Mouse (Mus musculus) heart, adult 2 months (tissue): ENCODE results near the gene Hoxd3. TPM values are rescaled to one million over a fixed set of nuclear protein-coding genes. Genes with fewer than 3 reads are reported as not detected.

ENCODE experiments used
- DNase-seq, 2 experiments: peaks; one replicate each; pipeline ENCODE4 v3.0.0; 2021
- H3K27ac ChIP-seq: fragments of 200-600 bp; 2 replicates; pipeline ENCODE4 v1.8.1; 2022
- H3K27me3 ChIP-seq: fragments of 200-500 bp; 2 replicates; pipeline ENCODE4 v1.6.1; 2012; ENCODE audit warnings: mild to moderate bottlenecking, low read length, inconsistent platforms, mixed read lengths; ENCODE audit not compliant: control insufficient read depth, insufficient read depth
- H3K36me3 ChIP-seq: fragments of 200-500 bp; 2 replicates; pipeline ENCODE4 v1.6.1; 2012; ENCODE audit warnings: low read length, inconsistent platforms; ENCODE audit not compliant: control insufficient read depth, insufficient read depth
- H3K4me1 ChIP-seq: fragments of 200-500 bp; 2 replicates; pipeline ENCODE4 v1.6.1; 2011; ENCODE audit warnings: low read length; ENCODE audit not compliant: control insufficient read depth, insufficient read depth
- H3K4me3 ChIP-seq: fragments of 200-600 bp; 2 replicates; pipeline ENCODE4 v1.8.1; 2022
- H3K79me2 ChIP-seq: fragments of 200-500 bp; replicated peaks from 2 replicates; pipeline ENCODE4 v1.6.1; 2012; ENCODE audit warnings: mild to moderate bottlenecking, inconsistent platforms, low read length, moderate library complexity, mixed read lengths; ENCODE audit not compliant: control insufficient read depth, insufficient read depth
- H3K9ac ChIP-seq: fragments of 200-500 bp; 2 replicates; pipeline ENCODE4 v1.6.1; 2012; ENCODE audit warnings: low read depth, mild to moderate bottlenecking, control low read depth, inconsistent platforms, low read length, mixed read lengths
- CTCF ChIP-seq: fragments of 200-600 bp; IDR thresholded peaks from 2 replicates; pipeline ENCODE4 v1.8.1; 2022; ENCODE audit warnings: antibody characterized with exemption, mild to moderate bottlenecking, moderate library complexity
- EP300 ChIP-seq: fragments of 200-500 bp; IDR thresholded peaks from 2 replicates; pipeline ENCODE4 v1.6.1; 2011; ENCODE audit warnings: low read depth, low read length, control low read depth; ENCODE audit not compliant: insufficient read depth
- POLR2A ChIP-seq: fragments of 200-500 bp; IDR thresholded peaks from 2 replicates; pipeline ENCODE4 v1.6.1; 2011; ENCODE audit warnings: mild to moderate bottlenecking, low read depth, low read length, control low read depth; ENCODE audit not compliant: insufficient read depth
- WGBS: fragments of 180-500 bp; shearing (Covaris S2); methylation state at CpG from one replicate; pipeline ENCODE4 v1.1.7; 2018; 5-methylcytosine and 5-hydroxymethylcytosine counted together
- intact Hi-C: fragments of 180-260 bp; cut with DNase I; formaldehyde crosslinking; loops from one replicate; pipeline ENCODE4 v1.15.1; 2025
- polyA plus RNA-seq: library from polyadenylated mRNA; depleted of rRNA; stranded (reverse); fragments of >200 nt; gene quantifications from 2 replicates; pipeline ENCODE4 v1.2.3, GENCODE M21; 2012
- total RNA-seq, 2 experiments: library from RNA; stranded (reverse); gene quantifications; 2 replicates each; pipeline ENCODE4 v1.2.3; 2021

Gene Hoxd3
- total and polyA plus RNA-seq, 3 experiments, result 0.06 TPM; not detected in 2

DNA sequence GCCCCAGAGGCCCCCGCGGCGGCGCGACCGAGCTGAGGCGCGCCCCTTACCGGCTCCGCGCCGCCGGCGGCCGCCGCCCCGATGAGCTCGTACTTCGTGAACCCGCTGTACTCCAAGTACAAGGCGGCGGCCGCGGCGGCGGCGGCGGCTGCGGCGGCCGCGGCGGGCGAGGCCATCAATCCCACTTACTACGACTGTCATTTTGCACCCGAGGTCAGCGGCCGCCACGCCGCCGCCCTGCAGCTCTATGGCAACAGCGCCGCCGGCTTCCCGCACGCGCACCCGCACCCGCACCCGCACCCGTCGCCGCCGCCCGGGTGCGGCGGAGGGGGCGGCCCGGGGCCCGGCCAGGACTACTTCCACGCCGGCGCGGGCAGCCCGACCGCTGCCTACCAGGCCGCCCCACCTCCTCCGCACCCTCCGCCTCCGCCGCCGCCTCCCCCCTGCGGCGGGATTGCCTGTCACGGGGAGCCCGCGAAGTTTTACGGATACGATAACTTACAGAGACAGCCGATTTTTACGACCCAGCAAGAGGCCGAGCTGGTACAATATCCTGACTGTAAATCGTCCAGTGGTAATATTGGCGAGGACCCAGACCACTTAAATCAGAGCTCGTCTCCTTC lies 6.1 kb upstream of the Hoxd3 start:
- no peaks in the 10 kb centered on the region for H3K79me2 ChIP-seq

DNA sequence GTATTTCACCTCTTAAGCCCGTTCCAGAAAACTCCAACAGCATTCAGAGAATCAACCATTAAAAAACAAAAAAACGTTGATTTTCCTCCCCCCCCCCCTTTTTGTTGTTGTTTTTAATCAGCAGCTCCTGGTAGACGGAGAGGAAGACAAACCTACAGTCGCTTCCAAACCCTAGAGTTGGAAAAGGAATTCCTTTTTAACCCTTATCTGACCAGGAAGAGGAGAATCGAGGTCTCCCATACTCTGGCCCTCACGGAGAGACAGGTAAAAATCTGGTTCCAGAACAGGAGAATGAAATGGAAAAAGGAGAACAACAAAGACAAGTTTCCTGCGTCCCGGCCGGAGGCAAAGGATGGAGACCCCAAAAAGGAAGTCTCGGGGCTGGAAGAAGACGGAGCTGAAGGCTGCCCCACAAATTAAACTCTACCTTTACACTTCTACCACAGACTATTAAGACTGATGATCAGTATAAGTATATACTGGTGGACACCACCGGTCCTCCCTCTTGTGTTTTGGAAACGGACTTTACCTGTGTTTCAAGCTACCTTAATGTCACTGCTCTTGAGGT lies 5.2 kb upstream of the Hoxd3 start:
- intact Hi-C loops, result no loop called here
- DNase-seq, result peak in 1 of 2 experiments; percentile 15

More for the DNA sequence above, 6.1 kb upstream of the Hoxd3 start:
- Histone ChIP-seq H3K27me3 (peaks cover 24% of the 10 kb centered on the region), H3K4me1 (no peaks in the 10 kb centered on the region), H3K27ac (no peak overlapping the region), H3K36me3 (no peaks in the 10 kb centered on the region), H3K4me3 (0 out of 2 replicates have a peak overlapping the region, but pooled peaks have one; percentile 0), H3K9ac (peak overlapping the region; percentile 44)
- no peak for TF ChIP-seq EP300
- no peak for TF ChIP-seq CTCF
- no peak for TF ChIP-seq POLR2A
- intact Hi-C loops, result no loop called here
- 3% methylated on average over 81 of the region's 85 CpGs for WGBS
- DNase-seq, result peak; percentile 38 to 55

DNA sequence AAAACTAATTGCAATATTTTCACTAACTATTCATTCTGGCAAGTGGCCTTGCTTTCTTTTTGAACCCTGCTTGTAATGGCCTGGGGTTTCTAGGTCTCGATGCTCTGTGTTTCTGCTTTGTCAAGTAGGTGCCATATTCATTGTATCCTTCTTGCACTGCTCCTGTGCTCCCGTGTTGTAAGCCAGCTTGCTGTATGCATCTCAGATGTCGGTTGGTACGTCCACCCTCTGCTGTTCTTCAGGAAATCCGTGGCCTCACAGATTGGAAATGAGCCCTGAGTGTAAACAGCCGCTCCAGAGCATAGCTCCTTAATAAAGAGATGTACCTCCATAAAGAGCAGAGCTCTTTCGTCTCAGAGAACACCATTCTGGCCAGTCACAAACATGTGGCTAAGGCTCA lies 4.1 kb upstream of the Hoxd3 start:
- Histone ChIP-seq H3K9ac (no peak overlapping the region), H3K27ac (no peak overlapping the region), H3K27me3 (peaks cover 35% of the 10 kb centered on the region), H3K79me2 (no peaks in the 10 kb centered on the region), H3K4me1 (no peaks in the 10 kb centered on the region), H3K4me3 (no peak overlapping the region), H3K36me3 (no peaks in the 10 kb centered on the region)
- intact Hi-C loops, result no loop called here
- 28% methylated on average over 7 of the region's 7 CpGs for WGBS
- no peak for TF ChIP-seq EP300
- no peak for TF ChIP-seq POLR2A
- no peak for TF ChIP-seq CTCF
- no peak for DNase-seq

More for the DNA sequence above, 5.2 kb upstream of the Hoxd3 start:
- H3K27ac ChIP-seq, result no peak overlapping the region
- TF ChIP-seq EP300 (no peak), CTCF (no peak), POLR2A (no peak)
- no peaks in the 10 kb centered on the region for H3K36me3 ChIP-seq
- peaks cover 29% of the 10 kb centered on the region for H3K27me3 ChIP-seq
- 12% methylated on average over 13 of the region's 13 CpGs for WGBS
- H3K4me1 ChIP-seq, result no peaks in the 10 kb centered on the region
- no peak overlapping the region for H3K4me3 ChIP-seq
- no peaks in the 10 kb centered on the region for H3K79me2 ChIP-seq
- no peak overlapping the region for H3K9ac ChIP-seq

DNA sequence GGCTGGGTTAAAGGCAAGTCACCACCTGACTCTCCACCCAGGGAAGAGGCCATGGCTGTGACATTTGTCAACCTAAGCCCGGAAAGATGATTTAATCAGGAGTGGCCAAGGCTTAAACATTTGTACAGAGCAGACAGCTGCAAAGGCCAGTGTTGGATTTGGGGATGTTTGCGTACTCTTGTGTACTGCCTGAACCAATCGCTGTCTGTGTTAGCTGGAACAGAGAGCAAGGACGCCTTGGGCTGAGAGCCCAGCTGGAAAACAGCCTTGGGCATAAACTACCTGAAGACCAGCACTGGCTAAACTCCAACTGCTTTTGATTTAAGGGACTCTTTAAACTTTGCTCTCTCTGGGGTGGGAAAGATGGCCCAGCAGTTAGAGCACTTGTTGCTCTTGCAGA lies 3.1 kb upstream of the Hoxd3 start:
- intact Hi-C loops, result no loop called here
- Histone ChIP-seq H3K27me3 (peaks cover 38% of the 10 kb centered on the region), H3K9ac (no peak overlapping the region), H3K4me1 (no peaks in the 10 kb centered on the region), H3K36me3 (no peaks in the 10 kb centered on the region), H3K4me3 (no peak overlapping the region), H3K27ac (no peak overlapping the region), H3K79me2 (no peaks in the 10 kb centered on the region)
- peak in 1 of 2 experiments; percentile 15 for DNase-seq
- TF ChIP-seq CTCF, result no peak
- no peak for TF ChIP-seq EP300
- TF ChIP-seq POLR2A, result no peak
- 21% methylated on average over 4 of the region's 4 CpGs for WGBS

DNA sequence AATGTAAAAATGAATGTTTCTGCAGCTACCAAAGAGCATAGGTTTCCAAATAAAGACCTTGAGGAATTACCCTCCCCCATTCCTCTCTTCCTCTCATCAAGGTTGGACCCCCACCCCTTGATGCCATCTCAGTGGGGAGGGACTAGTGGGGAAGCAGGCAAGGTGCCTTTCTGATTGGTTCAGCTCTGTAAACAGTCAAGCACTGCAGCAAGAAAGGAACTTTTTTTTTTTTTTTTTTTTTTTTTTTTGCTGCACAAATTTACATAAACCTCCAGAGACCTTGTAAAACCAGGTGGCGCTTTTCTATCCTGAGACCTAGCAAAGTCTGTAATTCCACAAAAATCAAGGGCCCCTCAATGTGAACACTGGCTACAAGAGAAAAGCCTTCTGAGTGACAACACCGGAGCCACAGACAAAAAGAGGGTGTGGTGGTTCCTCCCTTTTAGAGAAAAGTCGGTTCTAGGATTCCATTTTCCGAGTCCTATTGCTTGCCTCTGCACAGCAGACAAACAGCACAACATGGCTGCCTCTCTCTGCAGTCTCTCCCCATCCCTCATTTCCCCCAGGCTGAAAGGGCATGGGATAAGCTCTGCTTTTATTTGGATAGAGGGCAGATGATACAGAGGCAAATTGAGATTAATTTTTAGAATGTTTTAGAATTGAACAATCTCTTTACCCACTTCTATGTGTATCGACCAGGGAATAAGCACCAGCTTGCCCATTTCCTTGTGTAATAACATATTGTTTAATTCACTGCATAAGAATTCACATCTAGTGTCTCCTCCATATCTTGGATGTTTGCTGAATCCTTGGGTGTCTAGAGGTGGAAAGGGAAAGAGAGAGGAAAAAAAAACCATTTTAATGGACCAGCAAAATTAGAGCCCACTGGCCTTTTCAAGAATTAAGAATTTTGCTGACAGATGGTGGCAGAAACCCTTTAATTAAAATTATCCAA lies 2.0 kb upstream of the Hoxd3 start:
- DNase-seq, result no peak
- intact Hi-C loops, result no loop called here

More for the DNA sequence above, 2.0 kb upstream of the Hoxd3 start:
- 15% methylated on average over 5 of the region's 5 CpGs for WGBS
- Histone ChIP-seq H3K4me3 (no peak overlapping the region), H3K79me2 (no peaks in the 10 kb centered on the region), H3K36me3 (no peaks in the 10 kb centered on the region), H3K27ac (no peak overlapping the region), H3K9ac (no peak overlapping the region), H3K27me3 (peaks cover 33% of the 10 kb centered on the region), H3K4me1 (no peaks in the 10 kb centered on the region)
- TF ChIP-seq CTCF (no peak), POLR2A (no peak), EP300 (no peak)
